Mouse (Mus musculus) neural tube, embryonic 12.5 days (tissue): ENCODE results near the gene H2afy. TPM values are rescaled to one million over a fixed set of nuclear protein-coding genes. Genes with fewer than 3 reads are reported as not detected.
"Not testable (repeated sequence)": the region's sequence is repeated elsewhere in the genome, so short reads cannot be mapped to it uniquely, and the experiment has no call there.

Experiments used
- ATAC-seq: fragments of 200-750 bp; cut with Nextera tagmentation; 2 replicates; pipeline ENCODE4 v1.8.0; 2017; ENCODE audit warnings: low read depth, mild to moderate bottlenecking, moderate TSS enrichment, moderate library complexity; ENCODE audit not compliant: low FRiP score
- H3K27ac ChIP-seq: fragments of 300-500 bp; sonication (generic); 2 replicates; pipeline ENCODE4 v1.5.1; 2016
- H3K27me3 ChIP-seq: fragments of 300-500 bp; sonication (generic); replicated peaks from 2 replicates; pipeline ENCODE4 v1.6.1; 2016; ENCODE audit warnings: mild to moderate bottlenecking
- H3K36me3 ChIP-seq: fragments of 300-500 bp; sonication (generic); 2 replicates; pipeline ENCODE4 v1.6.1; 2016; ENCODE audit warnings: mild to moderate bottlenecking
- H3K4me1 ChIP-seq: fragments of 300-500 bp; sonication (generic); 2 replicates; pipeline ENCODE4 v1.6.1; 2016
- H3K4me2 ChIP-seq: fragments of 300-500 bp; sonication (generic); replicated peaks from 2 replicates; pipeline ENCODE4 v1.6.1; 2016; ENCODE audit warnings: mild to moderate bottlenecking
- H3K4me3 ChIP-seq: fragments of 300-500 bp; sonication (generic); 2 replicates; pipeline ENCODE4 v1.5.1; 2016
- H3K9ac ChIP-seq: fragments of 300-500 bp; sonication (generic); 2 replicates; pipeline ENCODE4 v1.6.1; 2016; ENCODE audit warnings: mild to moderate bottlenecking
- H3K9me3 ChIP-seq: fragments of 300-500 bp; sonication (generic); 2 replicates; pipeline ENCODE4 v1.6.1; 2016; ENCODE audit warnings: mild to moderate bottlenecking
- WGBS: fragments of 180-500 bp; shearing (Covaris S2); methylation state at CpG from one replicate; pipeline ENCODE4 v1.1.7; 2016; 5-methylcytosine and 5-hydroxymethylcytosine counted together
- polyA plus RNA-seq: library from polyadenylated mRNA; unstranded; fragments of >200 nt; fragmentation: Nextera tagmentation; extraction: Ambion mirVana; gene quantifications from 2 replicates; pipeline ENCODE4 v1.2.1, GENCODE M21; 2016

The H2afy gene
- polyA plus RNA-seq, 1 experiment from 2014 or later, result 534 TPM

- H3K4me3 ChIP-seq, result no peak overlapping the region
- H3K9me3 ChIP-seq, result no peaks in the 10 kb centered on the region
- no peaks in the 10 kb centered on the region for H3K36me3 ChIP-seq
- WGBS, result 5% methylated on average over 10 of the region's 10 CpGs
- H3K27ac ChIP-seq, result no peak overlapping the region
- peak; percentile 77 for ATAC-seq
- H3K4me1 ChIP-seq, result peaks cover 27% of the 10 kb centered on the region
- H3K27me3 ChIP-seq, result no peaks in the 10 kb centered on the region
- no peak overlapping the region for H3K9ac ChIP-seq
- 0 out of 2 replicates have a peak overlapping the region, but pooled peaks have one; percentile 8 for H3K4me2 ChIP-seq
These were observed 83.4 kb downstream of the H2afy start for GRCm38 (mm10) chr13:56052781-56053180.

- H3K27ac ChIP-seq, result no peak overlapping the region
- 32% methylated on average over 6 of the region's 6 CpGs for WGBS
- no peaks in the 10 kb centered on the region for H3K9me3 ChIP-seq
- H3K4me3 ChIP-seq, result no peak overlapping the region
- peaks cover 27% of the 10 kb centered on the region for H3K4me1 ChIP-seq
- no peak overlapping the region for H3K9ac ChIP-seq
- no peak overlapping the region for H3K4me2 ChIP-seq
- ATAC-seq, result no peak
- no peaks in the 10 kb centered on the region for H3K36me3 ChIP-seq
- no peaks in the 10 kb centered on the region for H3K27me3 ChIP-seq
These were observed 85.9 kb downstream of the H2afy start for GRCm38 (mm10) chr13:56050246-56050645.

DNA sequence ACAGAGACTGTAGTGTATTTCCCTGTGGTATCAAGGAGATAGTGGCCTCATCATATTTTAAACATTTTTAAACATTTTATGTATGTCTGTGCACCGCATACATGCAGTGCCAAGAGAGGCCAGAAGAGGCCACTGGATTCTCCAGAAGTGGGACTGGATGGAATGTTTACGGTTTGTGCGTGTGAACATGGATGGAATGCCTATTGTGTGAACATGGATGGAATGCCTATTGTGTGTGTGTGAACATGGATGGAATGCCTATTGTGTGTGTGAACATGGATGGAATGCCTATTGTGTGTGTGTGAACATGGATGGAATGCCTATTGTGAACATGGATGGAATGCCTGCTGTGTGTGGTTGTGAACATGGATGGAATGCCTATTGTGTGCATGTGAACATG is 93.9 kb downstream of the H2afy start:
- Histone ChIP-seq H3K36me3 (no peaks in the 10 kb centered on the region), H3K4me1 (no peaks in the 10 kb centered on the region), H3K9ac (no peak overlapping the region), H3K9me3 (no peaks in the 10 kb centered on the region), H3K27ac (no peak overlapping the region), H3K4me3 (no peak overlapping the region), H3K4me2 (no peak overlapping the region), H3K27me3 (no peaks in the 10 kb centered on the region)
- 92% methylated on average over 3 of the region's 3 CpGs for whole genome bisulfite sequencing
- no peak for ATAC-seq

DNA sequence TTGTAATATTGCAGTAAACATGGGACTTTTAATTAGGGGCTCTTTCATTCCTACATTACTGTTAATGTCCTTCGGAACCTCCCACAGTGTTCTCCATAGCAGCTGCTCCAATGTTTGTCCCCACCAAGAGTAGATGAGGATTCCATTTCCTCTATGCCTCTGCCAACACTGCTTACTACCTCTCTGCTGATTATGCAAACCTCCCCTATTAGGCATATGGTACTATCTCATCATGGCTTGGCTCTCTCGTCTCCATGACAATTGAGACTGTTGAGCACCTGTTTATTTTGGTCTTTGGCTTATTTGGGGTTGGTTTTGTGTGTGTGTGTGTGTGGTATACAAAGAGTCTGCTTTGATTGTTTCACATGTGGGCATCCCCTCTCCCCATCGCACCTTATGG is 95.5 kb downstream of the H2afy start:
- 77% methylated on average over 3 of the region's 3 CpGs for WGBS
- H3K9me3 ChIP-seq, result no peaks in the 10 kb centered on the region

DNA sequence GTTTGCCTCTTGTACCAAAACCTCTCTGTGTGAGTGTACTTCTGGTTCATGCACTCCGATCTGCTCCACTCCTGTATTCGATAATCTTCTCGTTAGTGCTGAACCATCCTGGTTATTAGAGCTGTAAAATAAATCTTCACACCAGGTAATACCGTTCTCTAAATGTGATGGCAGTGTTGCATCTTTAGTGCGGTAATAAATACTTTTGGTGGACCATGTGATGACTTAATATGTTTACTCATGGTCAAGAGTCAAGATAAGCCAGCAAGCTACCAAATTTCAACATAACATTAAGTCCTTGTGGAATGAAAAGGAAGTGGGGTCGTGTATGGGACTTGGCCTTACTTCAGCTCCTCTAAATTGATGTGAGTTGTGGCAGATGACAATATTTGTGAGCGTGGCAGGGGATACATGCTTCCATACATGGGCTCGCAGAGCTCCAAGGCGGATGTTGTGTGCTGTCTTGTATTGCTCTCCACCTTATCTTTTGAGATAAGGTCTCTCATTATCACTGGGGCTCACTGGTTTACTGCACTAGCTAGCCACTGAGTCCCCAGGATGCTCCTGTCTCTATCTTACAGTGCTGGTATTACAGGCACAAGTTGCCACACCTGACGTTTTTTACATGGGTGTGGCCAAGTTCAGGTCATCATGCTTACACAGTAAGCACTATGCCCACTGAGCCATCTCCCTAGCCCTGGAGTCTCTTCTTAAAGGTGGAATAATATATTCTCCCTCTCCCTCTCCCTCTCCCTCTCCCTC is 96.4 kb downstream of the H2afy start:
- Histone ChIP-seq H3K4me1 (no peaks in the 10 kb centered on the region), H3K4me2 (no peak overlapping the region), H3K4me3 (no peak overlapping the region), H3K9ac (no peak overlapping the region), H3K27me3 (no peaks in the 10 kb centered on the region), H3K9me3 (no peaks in the 10 kb centered on the region), H3K36me3 (no peaks in the 10 kb centered on the region), H3K27ac (no peak overlapping the region)
- ATAC-seq, result no peak
- WGBS, result 83% methylated on average over 10 of the region's 10 CpGs

More for the DNA sequence above, 95.5 kb downstream of the H2afy start:
- Histone ChIP-seq H3K36me3 (no peaks in the 10 kb centered on the region), H3K9ac (no peak overlapping the region), H3K27ac (no peak overlapping the region), H3K4me2 (no peak overlapping the region), H3K4me3 (no peak overlapping the region), H3K4me1 (no peaks in the 10 kb centered on the region), H3K27me3 (no peaks in the 10 kb centered on the region)
- ATAC-seq, result no peak

GRCm38 (mm10) chr13:56029006-56029405 is 107.2 kb downstream of the H2afy start:
- Histone ChIP-seq H3K9me3 (no peaks in the 10 kb centered on the region), H3K36me3 (no peaks in the 10 kb centered on the region), H3K27me3 (0 out of 2 replicates have a peak, but pooled peaks cover 4% of the 10 kb centered on the region), H3K9ac (no peak overlapping the region), H3K4me3 (no peak overlapping the region), H3K4me1 (peaks cover 5% of the 10 kb centered on the region; the same call in 1 of the 2 replicates), H3K4me2 (no peak overlapping the region), H3K27ac (no peak overlapping the region)
- WGBS, result 88% methylated on average over 4 of the region's 4 CpGs
- ATAC-seq, result no peak

GRCm38 (mm10) chr13:56027996-56028395 is 108.2 kb downstream of the H2afy start:
- not testable (repeated sequence) for H3K4me1 ChIP-seq, H3K36me3 ChIP-seq, ATAC-seq, H3K4me3 ChIP-seq, H3K9me3 ChIP-seq, H3K27me3 ChIP-seq, H3K27ac ChIP-seq, H3K9ac ChIP-seq, H3K4me2 ChIP-seq
- WGBS, result 62% methylated on average over 5 of the region's 5 CpGs

GRCm38 (mm10) chr13:56026623-56027022 is 109.5 kb downstream of the H2afy start:
- no peak overlapping the region for H3K4me3 ChIP-seq

GRCm38 (mm10) chr13:56026026-56026425 is 110.1 kb downstream of the H2afy start:
- no peak overlapping the region for H3K9ac ChIP-seq
- no peaks in the 10 kb centered on the region for H3K9me3 ChIP-seq
- H3K4me2 ChIP-seq, result no peak overlapping the region
- H3K36me3 ChIP-seq, result no peaks in the 10 kb centered on the region
- H3K4me1 ChIP-seq, result peaks cover 5% of the 10 kb centered on the region; the same call in 1 of the 2 replicates
- WGBS, result 82% methylated on average over 7 of the region's 7 CpGs
- no peak overlapping the region for H3K4me3 ChIP-seq
- no peak overlapping the region for H3K27ac ChIP-seq
- H3K27me3 ChIP-seq, result 0 out of 2 replicates have a peak, but pooled peaks cover 4% of the 10 kb centered on the region
- ATAC-seq, result no peak

More at GRCm38 (mm10) chr13:56026623-56027022, 109.5 kb downstream of the H2afy start:
- no peak overlapping the region for H3K9ac ChIP-seq
- no peaks in the 10 kb centered on the region for H3K36me3 ChIP-seq
- no peak overlapping the region for H3K4me2 ChIP-seq
- no peak for ATAC-seq
- no peak overlapping the region for H3K27ac ChIP-seq
- H3K4me1 ChIP-seq, result peaks cover 5% of the 10 kb centered on the region; the same call in 1 of the 2 replicates
- H3K9me3 ChIP-seq, result no peaks in the 10 kb centered on the region
- WGBS, result 87% methylated on average over 5 of the region's 5 CpGs
- H3K27me3 ChIP-seq, result 0 out of 2 replicates have a peak, but pooled peaks cover 4% of the 10 kb centered on the region

GRCm38 (mm10) chr13:56025027-56025410 is 111.1 kb downstream of the H2afy start:
- peaks cover 5% of the 10 kb centered on the region; the same call in 1 of the 2 replicates for H3K4me1 ChIP-seq
- no peak overlapping the region for H3K4me2 ChIP-seq
- WGBS, result 72% methylated on average over 14 of the region's 14 CpGs
- no peaks in the 10 kb centered on the region for H3K36me3 ChIP-seq
- 0 out of 2 replicates have a peak, but pooled peaks cover 4% of the 10 kb centered on the region for H3K27me3 ChIP-seq
- no peak overlapping the region for H3K27ac ChIP-seq
- H3K9me3 ChIP-seq, result no peaks in the 10 kb centered on the region
- H3K9ac ChIP-seq, result no peak overlapping the region
- ATAC-seq, result no peak
- no peak overlapping the region for H3K4me3 ChIP-seq

GRCm38 (mm10) chr13:56024410-56025026 is 111.6 kb downstream of the H2afy start:
- WGBS, result 65% methylated on average over 14 of the region's 14 CpGs
- no peak overlapping the region for H3K9ac ChIP-seq
- ATAC-seq, result no peak
- H3K4me1 ChIP-seq, result peaks cover 5% of the 10 kb centered on the region; the same call in 1 of the 2 replicates
- no peaks in the 10 kb centered on the region for H3K36me3 ChIP-seq
- H3K27ac ChIP-seq, result no peak overlapping the region
- H3K4me2 ChIP-seq, result no peak overlapping the region
- H3K9me3 ChIP-seq, result no peaks in the 10 kb centered on the region
- no peak overlapping the region for H3K4me3 ChIP-seq
- H3K27me3 ChIP-seq, result 0 out of 2 replicates have a peak, but pooled peaks cover 4% of the 10 kb centered on the region
